Comparison of ENCODE assay signal across 7 mouse cellular contexts in the genomic region with DNA sequence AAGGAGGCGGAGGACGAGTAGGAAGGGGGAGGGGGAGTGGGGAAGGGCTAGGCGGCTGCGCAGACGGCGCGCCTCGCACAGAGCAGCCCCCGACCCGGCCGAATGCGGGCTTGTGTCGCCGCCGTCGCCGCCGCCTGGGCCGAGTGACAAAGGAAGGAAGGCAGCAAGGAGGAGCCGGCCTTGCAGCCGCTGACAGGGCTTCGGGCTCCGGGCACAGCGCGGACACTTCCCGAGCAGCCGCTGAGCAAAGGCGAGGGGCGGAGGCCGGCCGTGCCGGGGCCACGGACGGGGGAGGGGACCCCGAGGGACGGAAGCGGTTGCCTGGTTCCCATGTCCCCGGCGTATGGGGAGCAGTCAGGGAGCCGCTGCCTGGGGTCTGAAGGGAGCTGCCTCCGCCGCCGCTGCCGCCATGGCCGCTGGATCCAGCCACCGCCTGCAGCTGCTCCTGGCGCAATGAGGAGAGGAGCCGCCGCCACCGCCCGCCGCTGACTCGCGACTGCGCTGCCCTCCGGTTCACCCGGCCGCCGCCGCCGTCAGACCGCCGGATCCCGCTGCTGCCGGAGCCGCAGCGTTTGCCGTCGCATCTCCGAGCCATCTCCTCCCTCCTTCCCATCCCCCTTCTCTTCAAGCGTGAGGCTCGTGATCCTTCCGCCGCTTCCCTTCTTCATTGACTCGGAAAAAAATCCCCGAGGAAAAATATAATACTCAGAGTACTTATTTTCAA. TPM values are rescaled to one million over a fixed set of nuclear protein-coding genes. Genes with fewer than 3 reads are reported as not detected.
DNase-seq lines count a peak whose midpoint lies in the region; ATAC-seq and TF ChIP-seq lines count a peak whose summit lies in the region.

No protein-coding gene starts in this region.

- H3K4me2 ChIP-seq in neural tube, embryonic 11.5 days (ENCODE audit: low read depth): peak overlapping the region; percentile 89; the same call in 1 of the 2 replicates
- H3K4me2 ChIP-seq in forebrain, embryonic 16.5 days (ENCODE audit: low read length): peak overlapping the region; percentile 9; the same call in 1 of the 2 replicates
- H3K4me2 ChIP-seq in liver, embryonic 14.5 days (ENCODE audit: low read depth): peak overlapping the region; percentile 87

- TF ChIP-seq POLR2A in small intestine, adult 2 months (IDR thresholded peaks at IDR 0.05; ENCODE audit: low read depth, low read length): peak; percentile 72

- no peak for TF ChIP-seq CTCF in liver, embryonic 14.5 days (IDR thresholded peaks at IDR 0.05; ENCODE audit: low read depth)
- no peak for TF ChIP-seq CTCF in small intestine, adult 2 months (IDR thresholded peaks at IDR 0.05; ENCODE audit: extremely low read depth, insufficient read length, insufficient replicate concordance, low read depth, low read length)

- H3K9ac ChIP-seq in neural tube, embryonic 11.5 days (ENCODE audit: low read length): peak overlapping the region; percentile 99
- H3K9ac ChIP-seq in forebrain, embryonic 16.5 days (replicated peaks; ENCODE audit: low read depth, low read length): peak overlapping the region; percentile 99
- H3K9ac ChIP-seq in liver, embryonic 14.5 days (replicated peaks): peak overlapping the region; percentile 98

- peak overlapping the region; percentile 97 for H3K4me3 ChIP-seq in neural tube, embryonic 11.5 days (ENCODE audit: low read depth, low read length)
- peak overlapping the region; percentile 100 for H3K4me3 ChIP-seq in forebrain, embryonic 16.5 days (replicated peaks; ENCODE audit: low read length)
- peak overlapping the region; percentile 84 to 85 for H3K4me3 ChIP-seq in liver, embryonic 14.5 days (ENCODE audit: insufficient read depth in 1 of 2, low read depth in 2 of 2, low read length in 2 of 2)
- peak overlapping the region; percentile 92 for H3K4me3 ChIP-seq in small intestine, adult 2 months (ENCODE audit: low read depth, low read length)

- no peaks in the 10 kb centered on the region for H3K36me3 ChIP-seq in neural tube, embryonic 11.5 days (ENCODE audit: control insufficient read depth, insufficient read depth, low read length)
- no peaks in the 10 kb centered on the region for H3K36me3 ChIP-seq in forebrain, embryonic 16.5 days (ENCODE audit: control insufficient read depth, insufficient read depth)
- H3K36me3 ChIP-seq in liver, embryonic 14.5 days (replicated peaks; ENCODE audit: control insufficient read depth, insufficient read depth, low read depth): no peaks in the 10 kb centered on the region
- no peaks in the 10 kb centered on the region for H3K36me3 ChIP-seq in small intestine, adult 2 months (ENCODE audit: control insufficient read depth, insufficient read depth, low read length)

- H3K27ac ChIP-seq in neural tube, embryonic 11.5 days (ENCODE audit: low read depth, low read length): peak overlapping the region; percentile 100
- peak overlapping the region; percentile 100 for H3K27ac ChIP-seq in forebrain, embryonic 16.5 days (ENCODE audit: low read length)
- H3K27ac ChIP-seq in liver, embryonic 14.5 days: peak overlapping the region; percentile 91
- peak overlapping the region; percentile 98 for H3K27ac ChIP-seq in small intestine, adult 2 months (ENCODE audit: insufficient read depth, low read depth, low read length)

- no peaks in the 10 kb centered on the region for H3K27me3 ChIP-seq in neural tube, embryonic 11.5 days (ENCODE audit: control insufficient read depth, insufficient read depth, low read length)
- H3K27me3 ChIP-seq in forebrain, embryonic 16.5 days (replicated peaks; ENCODE audit: control insufficient read depth, insufficient read depth, low read length): no peaks in the 10 kb centered on the region
- no peaks in the 10 kb centered on the region for H3K27me3 ChIP-seq in liver, embryonic 14.5 days (ENCODE audit: control insufficient read depth, insufficient read depth, low read length)
- H3K27me3 ChIP-seq in small intestine, adult 2 months (ENCODE audit: control insufficient read depth, insufficient read depth, low read length): no peaks in the 10 kb centered on the region

- TF ChIP-seq EP300 in liver, embryonic 14.5 days (IDR thresholded peaks at IDR 0.05; ENCODE audit: low read depth): no peak

- H3K9me3 ChIP-seq in neural tube, embryonic 11.5 days (ENCODE audit: control insufficient read depth, low read length): no peaks in the 10 kb centered on the region
- H3K9me3 ChIP-seq in forebrain, embryonic 16.5 days (ENCODE audit: control insufficient read depth, low read length): no peaks in the 10 kb centered on the region
- H3K9me3 ChIP-seq in liver, embryonic 14.5 days (ENCODE audit: control insufficient read depth, low read length): no peaks in the 10 kb centered on the region

- WGBS in neural tube, embryonic 11.5 days: under 1% methylated on average over 66 of the region's 76 CpGs
- under 1% methylated on average over 64 of the region's 76 CpGs for whole genome bisulfite sequencing in forebrain, embryonic 16.5 days
- under 1% methylated on average over 73 of the region's 76 CpGs for WGBS in liver, embryonic 14.5 days (ENCODE audit: insufficient replicate concordance)
- WGBS in small intestine, adult 2 months: under 1% methylated on average over 73 of the region's 76 CpGs

- H3K4me1 ChIP-seq in neural tube, embryonic 11.5 days (ENCODE audit: control insufficient read depth, insufficient read depth, low read length): peaks cover 14% of the 10 kb centered on the region
- H3K4me1 ChIP-seq in forebrain, embryonic 16.5 days (replicated peaks; ENCODE audit: control insufficient read depth, insufficient read depth, low read length): peaks cover 26% of the 10 kb centered on the region
- peaks cover 15 to 16% of the 10 kb centered on the region in 2 experiments for H3K4me1 ChIP-seq in liver, embryonic 14.5 days (replicated peaks; ENCODE audit: control insufficient read depth in 2 of 2, insufficient read depth in 2 of 2, low read length in 1 of 2)
- peaks cover 6% of the 10 kb centered on the region; the same call in 1 of the 2 replicates for H3K4me1 ChIP-seq in small intestine, adult 2 months (ENCODE audit: control insufficient read depth, insufficient read depth, insufficient read length, low read length)

- DNase-seq in neural tube, embryonic 11.5 days (ENCODE audit: low spot score): no peak
- no peak for DNase-seq in neural tube, embryonic 10.5 days (ENCODE audit: extremely low spot score, low spot score)
- peak; percentile 45 for DNase-seq in brain, embryonic 18.5 days (ENCODE audit: low read depth, low spot score)
- peak; percentile 35 to 46 (median 38) for DNase-seq in liver, embryonic 14.5 days (ENCODE audit: low read depth in 3 of 3, low spot score in 3 of 3)
- no peak for DNase-seq in layer of hippocampus, adult 11-12 months (ENCODE audit: low spot score)

- no peak for ATAC-seq in neural tube, embryonic 11.5 days (ENCODE audit: insufficient read depth, low FRiP score, low TSS enrichment)
- ATAC-seq in forebrain, embryonic 16.5 days: peak; percentile 1
- peak; percentile 3; the same call in 1 of the 2 replicates for ATAC-seq in liver, embryonic 14.5 days (ENCODE audit: insufficient read depth)

RNA-seq across cellular contexts. Expression of gene Gsk3b, which starts 0.8 kb away (rescaled TPM):
- polyA plus RNA-seq in neural tube, embryonic 11.5 days (2014; fragmentation: Nextera tagmentation; extraction: Ambion mirVana): 119 TPM in 2 replicates
- polyA plus RNA-seq in forebrain, embryonic 16.5 days (2015; fragmentation: Nextera tagmentation; extraction: Ambion mirVana): 155 and 159 TPM in 2 replicates
- 2.9 TPM in 2 replicates for polyA plus RNA-seq in liver, embryonic 14.5 days (2012; rRNA removed)
- 10.3 and 10.8 TPM in 2 replicates for polyA plus RNA-seq in liver, embryonic 14.5 days (2014; fragmentation: Nextera tagmentation; extraction: Ambion mirVana)
- 7.0 and 18.7 TPM in 2 replicates for polyA plus RNA-seq in small intestine, adult 2 months (2012; rRNA removed)

Comparison
In these comparisons a context has a peak if more than half of its experiments do, and no peak if none do; other contexts are left out.
1. DNase-seq: peak in brain, embryonic 18.5 days (single experiment) and liver, embryonic 14.5 days (3 of 3); none in neural tube, embryonic 11.5 days (single experiment), neural tube, embryonic 10.5 days (single experiment) and layer of hippocampus, adult 11-12 months (single experiment).
2. H3K4me2 ChIP-seq: peak in every context shown above with its lines; median percentile 89 in neural tube, embryonic 11.5 days; 87 in liver, embryonic 14.5 days; 9 in forebrain, embryonic 16.5 days.
3. Peak in every context shown above with its lines, with median percentiles within 50 percentile points of each other: H3K27ac ChIP-seq, H3K4me3 ChIP-seq and H3K9ac ChIP-seq.